Mouse (Mus musculus): ENCODE data around the gene Olfr114.

Gene Olfr114

DNA sequence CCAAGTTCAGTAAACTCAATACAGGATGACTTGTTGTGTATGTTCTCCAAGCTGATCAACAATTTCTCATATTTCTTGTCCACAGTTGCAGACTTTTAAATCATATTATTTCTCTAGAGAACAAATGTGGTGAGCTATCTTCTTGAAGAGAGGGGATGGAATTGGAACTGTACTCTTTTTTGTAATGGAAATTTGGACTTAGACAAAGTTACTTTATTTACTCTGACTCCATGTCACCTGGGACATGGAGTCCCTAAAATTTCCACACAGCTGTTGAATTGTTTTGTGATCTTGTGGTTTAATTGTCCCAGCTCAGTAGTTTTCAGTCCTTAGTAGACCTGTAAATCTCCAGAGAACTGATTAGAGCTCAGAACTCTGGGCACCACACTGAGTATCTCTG lies at the start of gene Olfr114:
Olfr114 (minus strand) TSS at position 101 of the 400 bp plus-strand sequence.
- no peak for DNase-seq (ENCODE audit: low spot score in 2 of 2)

DNA sequence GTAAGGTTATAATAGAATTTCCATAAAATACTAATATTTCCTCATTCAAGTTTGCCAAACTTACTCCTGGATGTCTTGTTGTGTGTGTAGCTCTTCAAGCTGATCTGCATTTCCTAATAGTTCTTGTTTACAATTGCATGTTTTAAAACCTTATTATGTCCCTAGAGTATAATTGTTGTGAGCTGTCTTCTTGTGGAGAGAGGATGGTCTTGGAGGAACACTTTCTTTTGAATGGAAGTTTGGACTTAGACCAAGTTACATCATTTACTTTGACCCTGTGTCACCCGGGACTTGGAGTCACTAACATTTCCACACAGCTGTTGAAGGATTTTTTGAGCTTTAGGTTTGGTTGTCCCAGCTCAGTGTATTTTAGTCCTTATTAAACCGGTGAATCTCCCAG lies 34.5 kb upstream of the Olfr114 start, which contains the start of the genes Olfr115 and Olfr116:
Olfr115 (minus strand) TSS at position 101 of the 400 bp plus-strand sequence.
Olfr116 (minus strand) TSS at position 191 of the 400 bp plus-strand sequence.
- no peak for DNase-seq (ENCODE audit: low spot score in 2 of 2)

- DNase-seq (ENCODE audit: low spot score in 2 of 2), result no peak
Observed at GRCm38 (mm10) chr17:37577563-37577962, 15.0 kb downstream of the Olfr114 start, which contains the start of gene Olfr113. TSS of gene Olfr113 (minus strand) at chr17:37577663.

DNA sequence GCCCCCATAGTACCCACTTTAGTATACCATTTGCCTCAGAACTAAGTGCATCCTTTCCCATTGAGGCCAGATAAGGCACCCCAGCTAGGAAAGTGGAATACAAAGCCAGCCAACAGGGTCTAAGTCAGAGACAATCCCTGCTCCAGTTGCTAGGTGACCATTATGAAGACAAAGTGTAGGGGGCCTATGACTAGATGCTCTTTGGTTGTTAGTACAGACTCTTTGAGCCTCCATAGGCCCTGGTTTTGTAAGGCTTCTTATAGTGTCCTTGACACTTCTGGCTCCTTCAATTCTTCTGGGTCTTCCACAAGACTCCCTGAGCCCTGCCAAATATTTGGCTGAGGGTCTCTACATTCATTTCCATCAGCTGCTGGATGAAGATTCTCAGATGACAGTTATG lies 23.2 kb downstream of the Olfr114 start, which contains the start of gene Olfr112:
Olfr112 (minus strand) TSS at position 101 of the 400 bp plus-strand sequence.
- DNase-seq (ENCODE audit: low spot score in 2 of 2), result no peak

DNA sequence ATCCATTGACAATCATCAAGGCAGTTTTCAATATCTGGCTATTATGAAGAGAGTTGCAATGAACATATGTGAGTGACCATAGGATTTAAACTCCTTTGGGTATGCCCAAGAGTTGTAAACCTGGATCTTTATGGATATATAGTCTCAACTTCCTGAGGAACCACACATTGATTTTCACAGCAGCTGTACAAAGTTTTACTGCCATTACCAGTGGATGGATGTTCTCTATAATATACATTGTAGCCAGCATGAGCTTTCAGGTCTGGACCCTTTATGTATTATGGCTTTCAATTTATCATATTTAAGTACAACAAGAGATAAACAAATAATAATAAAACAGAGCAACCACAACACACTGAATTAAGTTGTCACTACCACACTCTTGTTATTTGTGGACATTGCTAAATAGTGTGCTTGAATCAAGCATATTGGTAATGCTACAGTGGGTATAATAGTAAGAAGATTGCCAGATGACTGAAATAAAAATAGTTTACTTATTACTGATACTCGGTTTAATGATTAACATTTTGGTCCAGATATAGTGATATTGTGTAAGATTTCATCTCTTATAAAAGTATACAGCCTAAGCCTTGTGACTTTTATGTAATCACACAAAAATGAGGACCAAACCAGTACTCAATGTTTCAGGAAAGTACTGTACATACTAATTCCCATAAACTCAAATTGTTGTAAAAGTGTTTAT lies 33.5 kb downstream of the Olfr114 start:
- DNase-seq (ENCODE audit: low spot score in 2 of 2), result no peak

- no peak for DNase-seq (ENCODE audit: low spot score in 2 of 2)
Observed at GRCm38 (mm10) chr17:37543800-37544435, 48.6 kb downstream of the Olfr114 start.

- no peak for DNase-seq (ENCODE audit: low spot score in 2 of 2)
Observed at GRCm38 (mm10) chr17:37541454-37542119, 51.0 kb downstream of the Olfr114 start.

All from urinary bladder, adult 18-20 months (tissue).